Mouse (Mus musculus) lung, postnatal 14 days (tissue): ENCODE measurements at regions not wholly inside any gene's neighbourhood (a gene's known extent, or its start where the extent isn't known, plus 50 kb on each side); places are given as distances from the start of the nearest gene placed in this dataset.

Experiments used
- DNase-seq: peaks from one replicate; pipeline ENCODE4 v3.0.0; 2021

GRCm38 (mm10) chr13:26594313-26594712 is 175.7 kb downstream of the Hdgfl1 start:
- DNase-seq = no peak

- DNase-seq = no peak
Measured at GRCm38 (mm10) chr13:26593750-26594149, 176.2 kb downstream of the Hdgfl1 start.

GRCm38 (mm10) chr13:26575890-26576543 is 193.9 kb downstream of the Hdgfl1 start:
- DNase-seq = no peak

- DNase-seq = no peak
Measured at GRCm38 (mm10) chr13:26569422-26569821, 200.5 kb downstream of the Hdgfl1 start.

- DNase-seq = no peak
Measured at GRCm38 (mm10) chr13:26564941-26565862, 204.8 kb downstream of the Hdgfl1 start.

DNA sequence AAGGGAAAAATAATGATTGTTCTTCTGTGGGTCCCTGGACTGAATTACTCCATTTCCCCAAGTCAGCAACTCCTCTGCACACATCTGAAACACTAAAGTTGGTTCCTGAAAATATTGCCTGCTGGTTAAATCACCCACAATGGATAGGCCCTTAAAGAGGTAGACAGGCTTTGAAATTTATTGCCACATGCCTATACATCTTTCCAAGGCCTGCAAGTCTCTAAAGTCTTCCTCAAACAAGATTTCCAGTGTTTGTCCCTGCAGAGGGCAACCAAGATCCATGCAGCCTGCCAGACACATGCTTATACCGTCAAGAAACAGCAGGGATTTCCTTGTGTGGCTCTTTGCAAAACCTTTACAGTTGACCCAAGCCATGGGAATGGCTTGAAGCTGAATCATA is 211.6 kb downstream of the Hdgfl1 start:
- DNase-seq = no peak

DNA sequence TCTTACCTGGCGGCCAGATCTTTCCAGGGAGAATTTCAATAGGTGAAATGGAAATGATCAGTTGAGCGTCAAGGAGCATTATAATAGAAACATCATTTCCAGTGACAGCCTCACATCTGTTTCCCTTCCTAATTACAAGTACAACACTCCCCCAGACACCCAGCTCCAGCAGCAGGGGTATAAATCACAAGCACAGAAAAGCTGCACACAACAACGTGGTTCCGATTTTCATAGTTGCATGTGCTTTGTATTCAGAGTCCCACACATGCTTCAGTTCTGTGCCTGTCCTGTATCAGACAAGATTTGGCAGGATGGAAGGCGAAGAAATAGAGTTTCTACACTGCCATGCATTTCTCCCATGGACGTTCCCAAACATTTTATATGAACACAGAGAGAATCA is 215.7 kb downstream of the Hdgfl1 start:
- DNase-seq = no peak

GRCm38 (mm10) chr13:26552122-26552521 is 217.8 kb downstream of the Hdgfl1 start:
- no peak for DNase-seq

GRCm38 (mm10) chr13:26538928-26539327 is 231.0 kb downstream of the Hdgfl1 start:
- no peak for DNase-seq

- DNase-seq = no peak
Measured at GRCm38 (mm10) chr13:26536575-26536974, 233.4 kb downstream of the Hdgfl1 start.

GRCm38 (mm10) chr13:26532761-26533160 is 237.2 kb downstream of the Hdgfl1 start:
- DNase-seq = no peak

GRCm38 (mm10) chr13:26519054-26519453 is 250.9 kb downstream of the Hdgfl1 start:
- DNase-seq = no peak

- DNase-seq = no peak
Measured at GRCm38 (mm10) chr13:26518425-26518824, 251.5 kb downstream of the Hdgfl1 start.

GRCm38 (mm10) chr13:26517646-26518045 is 252.3 kb downstream of the Hdgfl1 start:
- DNase-seq = no peak

DNA sequence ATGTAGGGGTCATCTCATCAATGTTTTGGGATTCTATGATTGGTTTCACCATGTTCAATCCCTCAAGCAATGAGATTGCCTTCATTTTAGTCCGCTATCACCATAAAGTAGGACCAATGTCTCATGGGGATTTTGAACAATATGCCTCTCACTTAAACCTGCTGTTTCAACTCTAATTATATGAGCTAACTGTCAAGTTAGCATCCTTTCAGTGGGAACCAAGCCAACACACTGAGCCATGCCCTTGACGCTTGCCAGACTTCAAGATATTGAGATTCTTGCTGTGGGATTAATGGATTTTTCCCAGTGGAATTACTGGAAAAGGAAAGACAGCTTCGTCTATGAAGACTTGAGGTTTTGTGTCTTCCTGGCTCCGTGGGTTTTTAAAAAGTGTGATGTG is 259.5 kb downstream of the Hdgfl1 start:
- DNase-seq = no peak

DNA sequence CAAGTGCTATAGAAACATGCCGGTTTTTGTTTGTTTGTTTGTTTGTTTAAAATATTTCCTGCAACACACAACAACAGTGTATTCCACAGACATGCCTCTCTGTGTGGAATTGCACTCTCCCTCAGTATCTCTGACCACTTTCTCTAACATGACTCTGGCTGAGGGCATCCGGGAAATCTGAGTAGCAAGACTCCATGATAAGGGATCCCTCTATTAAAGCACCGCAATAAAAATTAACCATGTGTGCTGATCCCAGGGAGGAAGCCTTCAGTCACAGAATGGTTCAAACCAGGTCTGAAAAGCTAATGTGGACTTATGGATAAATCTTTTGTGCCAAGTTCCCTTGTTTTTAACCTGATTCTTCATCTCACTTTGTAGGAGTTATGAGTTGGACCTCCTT is 260.1 kb downstream of the Hdgfl1 start:
- DNase-seq = no peak

DNA sequence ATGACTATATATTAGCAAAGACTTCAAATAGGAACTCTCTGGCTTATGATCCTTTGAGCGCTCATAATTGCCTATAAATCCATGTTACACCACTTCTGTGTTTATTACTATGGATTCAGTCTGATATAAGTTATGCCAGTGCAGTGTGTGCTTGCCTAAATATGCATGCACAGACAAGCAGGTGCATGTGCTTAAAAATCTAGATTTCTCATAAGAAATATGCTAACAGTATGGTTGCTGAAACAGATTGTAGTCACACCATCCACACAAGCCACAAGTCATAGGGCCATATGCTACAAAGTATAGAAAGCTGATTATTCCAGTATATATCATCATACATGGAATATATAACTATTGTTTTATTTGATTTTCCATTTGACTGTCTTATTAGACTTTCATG is 266.2 kb downstream of the Hdgfl1 start:
- DNase-seq = no peak

DNA sequence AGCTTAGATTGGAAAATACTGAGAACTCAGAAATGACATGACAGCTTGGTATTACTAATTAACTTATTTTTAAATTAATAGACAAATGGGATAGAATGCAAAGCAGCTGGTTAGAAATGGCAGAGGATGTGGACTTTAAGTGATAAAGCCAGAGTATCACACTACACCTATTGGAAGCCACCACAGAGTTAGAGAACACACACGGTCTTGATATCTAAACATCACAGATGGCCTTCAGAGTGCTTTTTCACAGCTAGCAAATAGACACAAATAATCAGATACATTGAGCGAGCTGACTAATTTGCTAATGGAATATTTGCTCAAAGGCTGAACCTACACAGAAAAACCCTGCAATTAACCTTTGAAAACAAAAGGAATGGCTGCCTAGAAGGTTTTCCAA is 272.9 kb downstream of the Hdgfl1 start:
- DNase-seq = no peak

- DNase-seq = no peak
Measured at GRCm38 (mm10) chr13:26495871-26496270, 274.1 kb downstream of the Hdgfl1 start.

GRCm38 (mm10) chr13:26469343-26469742 is 300.6 kb downstream of the Hdgfl1 start:
- DNase-seq = no peak

DNA sequence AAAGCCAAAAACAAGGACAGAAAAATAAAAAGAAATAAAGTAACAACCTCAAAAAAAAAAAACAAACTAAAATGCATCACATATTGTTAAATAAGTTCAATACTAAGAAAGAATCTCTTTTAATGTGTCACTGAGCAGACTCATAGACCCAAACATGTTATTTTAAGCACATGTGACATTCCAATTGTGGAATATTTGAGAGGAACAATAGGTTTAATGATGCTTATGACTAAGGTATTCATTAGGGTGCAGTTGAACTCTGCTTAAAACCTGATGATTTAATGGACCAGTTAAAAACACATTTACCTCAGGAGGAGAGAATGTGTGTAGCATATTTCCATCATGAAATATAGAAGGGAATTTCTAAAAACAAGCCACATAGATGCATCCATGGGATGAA is 302.4 kb downstream of the Hdgfl1 start:
- no peak for DNase-seq

GRCm38 (mm10) chr13:26464523-26464922 is 305.4 kb downstream of the Hdgfl1 start:
- no peak for DNase-seq

GRCm38 (mm10) chr13:26464096-26464495 is 305.9 kb downstream of the Hdgfl1 start:
- DNase-seq = no peak
